8 mouse cellular contexts compared by ENCODE assay signal in genomic region chr7:65692883-65693282, GRCm38 (mm10). TPM values are rescaled to one million over a fixed set of nuclear protein-coding genes. Genes with fewer than 3 reads are reported as not detected.
DNase-seq lines count a peak whose midpoint lies in the region; ATAC-seq and TF ChIP-seq lines count a peak whose summit lies in the region.

No protein-coding gene starts in this region.

- peak overlapping the region; percentile 98 for H3K4me3 ChIP-seq in ES-Bruce4 (ENCODE audit: low read depth, low read length)
- H3K4me3 ChIP-seq in hindbrain, embryonic 11.5 days (ENCODE audit: low read depth, low read length), result peak overlapping the region; percentile 61
- peak overlapping the region; percentile 82 for H3K4me3 ChIP-seq in limb, embryonic 12.5 days (replicated peaks)
- H3K4me3 ChIP-seq in midbrain, embryonic 13.5 days (replicated peaks), result peak overlapping the region; percentile 54

- TF ChIP-seq EP300 in ES-Bruce4 (IDR thresholded peaks at IDR 0.05; ENCODE audit: insufficient read depth, low read depth, low read length), result no peak

- TF ChIP-seq CTCF in ES-Bruce4 (IDR thresholded peaks at IDR 0.05; ENCODE audit: low read depth, low read length), result no peak

- peaks cover 10% of the 10 kb centered on the region for H3K36me3 ChIP-seq in ES-Bruce4 (ENCODE audit: control insufficient read depth, insufficient read depth, low read length, poor library complexity, severe bottlenecking)
- no peaks in the 10 kb centered on the region for H3K36me3 ChIP-seq in hindbrain, embryonic 11.5 days (ENCODE audit: control insufficient read depth, insufficient read depth, low read length)
- peaks cover 22% of the 10 kb centered on the region for H3K36me3 ChIP-seq in limb, embryonic 12.5 days
- peaks cover 26% of the 10 kb centered on the region for H3K36me3 ChIP-seq in midbrain, embryonic 13.5 days

- H3K27me3 ChIP-seq in ES-Bruce4 (ENCODE audit: control insufficient read depth, insufficient read depth, low read length, poor library complexity, severe bottlenecking), result no peaks in the 10 kb centered on the region
- H3K27me3 ChIP-seq in hindbrain, embryonic 11.5 days (ENCODE audit: control insufficient read depth, insufficient read depth, low read length), result no peaks in the 10 kb centered on the region
- no peaks in the 10 kb centered on the region for H3K27me3 ChIP-seq in limb, embryonic 12.5 days
- H3K27me3 ChIP-seq in midbrain, embryonic 13.5 days, result no peaks in the 10 kb centered on the region

- under 1% methylated on average over 10 of the region's 10 CpGs for WGBS in hindbrain, embryonic 11.5 days
- WGBS in limb, embryonic 12.5 days, result 2% methylated on average over 10 of the region's 10 CpGs
- WGBS in midbrain, embryonic 13.5 days, result 1% methylated on average over 10 of the region's 10 CpGs

- no peak for ATAC-seq in hindbrain, embryonic 11.5 days (ENCODE audit: low FRiP score)
- ATAC-seq in limb, embryonic 12.5 days (ENCODE audit: insufficient number of reproducible peaks, insufficient read depth, low FRiP score, low TSS enrichment, low read depth), result 0 out of 2 replicates have a peak, but pooled peaks have one; percentile 2
- ATAC-seq in midbrain, embryonic 13.5 days, result peak; percentile 78

- no peak overlapping the region for H3K27ac ChIP-seq in ES-Bruce4 (ENCODE audit: insufficient read depth, low read length)
- no peak overlapping the region for H3K27ac ChIP-seq in hindbrain, embryonic 11.5 days (ENCODE audit: low read depth, low read length)
- H3K27ac ChIP-seq in limb, embryonic 12.5 days, result peak overlapping the region; percentile 77
- H3K27ac ChIP-seq in midbrain, embryonic 13.5 days, result peak overlapping the region; percentile 79

- H3K9ac ChIP-seq in ES-Bruce4 (ENCODE audit: low read depth, poor library complexity, severe bottlenecking), result peak overlapping the region; percentile 74; the same call in 1 of the 2 replicates
- H3K9ac ChIP-seq in hindbrain, embryonic 11.5 days (ENCODE audit: low read depth, low read length), result peak overlapping the region; percentile 63
- peak overlapping the region; percentile 76 for H3K9ac ChIP-seq in limb, embryonic 12.5 days (replicated peaks)
- peak overlapping the region; percentile 70 for H3K9ac ChIP-seq in midbrain, embryonic 13.5 days (replicated peaks)

- peak; percentile 15 for DNase-seq in adrenal gland, adult 8-10 months
- DNase-seq in adrenal gland, postnatal 4 days (ENCODE audit: low spot score in 2 of 2), result no peak
- no peak for DNase-seq in hindbrain, embryonic 11.5 days (ENCODE audit: low spot score)
- no peak for DNase-seq in retina, embryonic 14.5 days (ENCODE audit: low spot score)
- DNase-seq in gastrocnemius, adult 18-20 months (ENCODE audit: low spot score), result no peak

- H3K9me3 ChIP-seq in ES-Bruce4 (replicated peaks; ENCODE audit: control insufficient read depth, insufficient read depth, low read length, poor library complexity, severe bottlenecking), result no peaks in the 10 kb centered on the region
- no peaks in the 10 kb centered on the region for H3K9me3 ChIP-seq in hindbrain, embryonic 11.5 days (ENCODE audit: control insufficient read depth, low read length)
- no peaks in the 10 kb centered on the region for H3K9me3 ChIP-seq in limb, embryonic 12.5 days
- H3K9me3 ChIP-seq in midbrain, embryonic 13.5 days, result no peaks in the 10 kb centered on the region

- H3K4me2 ChIP-seq in hindbrain, embryonic 11.5 days (replicated peaks; ENCODE audit: low read depth, low read length), result peak overlapping the region; percentile 50
- H3K4me2 ChIP-seq in limb, embryonic 12.5 days, result peak overlapping the region; percentile 82
- H3K4me2 ChIP-seq in midbrain, embryonic 13.5 days (replicated peaks), result peak overlapping the region; percentile 76

- no peak for TF ChIP-seq POLR2A in ES-Bruce4 (IDR thresholded peaks at IDR 0.05; ENCODE audit: insufficient read depth, low read length)

- no peaks in the 10 kb centered on the region for H3K4me1 ChIP-seq in ES-Bruce4 (ENCODE audit: control insufficient read depth, insufficient read depth, low read length)
- 0 out of 2 replicates have a peak, but pooled peaks cover 4% of the 10 kb centered on the region for H3K4me1 ChIP-seq in hindbrain, embryonic 11.5 days (replicated peaks; ENCODE audit: control insufficient read depth, insufficient read depth, low read length)
- H3K4me1 ChIP-seq in limb, embryonic 12.5 days (replicated peaks), result peaks cover 20% of the 10 kb centered on the region
- peaks cover 18% of the 10 kb centered on the region for H3K4me1 ChIP-seq in midbrain, embryonic 13.5 days (replicated peaks)

RNA-seq across cellular contexts. Expression of gene Tm2d3, which starts 1.9 kb away (rescaled TPM):
- 10 to 100 TPM; 66.8 to 77.9 (median 68.9) TPM for total RNA-seq in adrenal gland, adult 8-10 months (2022)
- 10 to 100 TPM; 41.9 to 44.3 TPM for total RNA-seq in adrenal gland, postnatal 4 days (2021)
- 41.0 and 46.3 TPM in 2 replicates for polyA plus RNA-seq in ES-Bruce4 (2011; ENCODE audit: insufficient read depth, insufficient read length, low read depth, missing spikeins)
- 71.6 and 72.1 TPM in 2 replicates for polyA plus RNA-seq in hindbrain, embryonic 11.5 days (2014; fragmentation: Nextera tagmentation; extraction: Ambion mirVana)
- polyA plus RNA-seq in limb, embryonic 12.5 days (2016; fragmentation: Nextera tagmentation; extraction: Ambion mirVana), result 67.8 and 75.1 TPM in 2 replicates
- 78.5 and 82.1 TPM in 2 replicates for polyA plus RNA-seq in midbrain, embryonic 13.5 days (2015; fragmentation: Nextera tagmentation; extraction: Ambion mirVana)
- total RNA-seq in gastrocnemius, adult 18-20 months (2021), result 10 to 100 TPM in 1 of 2 experiments, 1 to 10 TPM in 1; 9.7 to 13.5 TPM

RNA-seq across cellular contexts. Expression of gene Tarsl2, which starts 48.2 kb away (rescaled TPM):
- total RNA-seq in adrenal gland, adult 8-10 months (2022), result 10 to 100 TPM; 17.5 to 21.3 (median 18.7) TPM
- total RNA-seq in adrenal gland, postnatal 4 days (2021), result 10 to 100 TPM; 27.1 to 29.2 TPM
- polyA plus RNA-seq in ES-Bruce4 (2011; ENCODE audit: insufficient read depth, insufficient read length, low read depth, missing spikeins), result 5.8 and 8.3 TPM in 2 replicates
- 11.4 and 13.4 TPM in 2 replicates for polyA plus RNA-seq in hindbrain, embryonic 11.5 days (2014; fragmentation: Nextera tagmentation; extraction: Ambion mirVana)
- 10.6 and 11.6 TPM in 2 replicates for polyA plus RNA-seq in limb, embryonic 12.5 days (2016; fragmentation: Nextera tagmentation; extraction: Ambion mirVana)
- 10.1 and 11.2 TPM in 2 replicates for polyA plus RNA-seq in midbrain, embryonic 13.5 days (2015; fragmentation: Nextera tagmentation; extraction: Ambion mirVana)
- 10 to 100 TPM; 60.7 to 62.2 TPM for total RNA-seq in gastrocnemius, adult 18-20 months (2021)

Comparison
In these comparisons a context has a peak if more than half of its experiments do, and no peak if none do; other contexts are left out.
1. H3K27ac ChIP-seq: peak in limb, embryonic 12.5 days (single experiment) and midbrain, embryonic 13.5 days (single experiment); none in ES-Bruce4 (single experiment) and hindbrain, embryonic 11.5 days (single experiment).
2. Peak in every context shown above with its lines, with median percentiles within 50 percentile points of each other: H3K4me3 ChIP-seq, H3K9ac ChIP-seq and H3K4me2 ChIP-seq.